Mouse (Mus musculus) intestine, postnatal 0 days (tissue): ENCODE measurements around the gene Akr1cl. TPM values are rescaled to one million over a fixed set of nuclear protein-coding genes. Genes with fewer than 3 reads are reported as not detected.
"Not testable (repeated sequence)": the region's sequence is repeated elsewhere in the genome, so short reads cannot be mapped to it uniquely, and the experiment has no call there.

Experiments
- ATAC-seq: fragments of 200-750 bp; cut with Nextera tagmentation; 2 replicates; pipeline ENCODE4 v1.8.0; 2017; ENCODE audit warnings: mild to moderate bottlenecking, moderate TSS enrichment, moderate library complexity
- H3K27ac ChIP-seq: fragments of 300-500 bp; sonication (generic); 2 replicates; pipeline ENCODE4 v1.5.1; 2014; ENCODE audit warnings: mild to moderate bottlenecking, low read depth, low read length, moderate library complexity
- H3K27me3 ChIP-seq: fragments of 300-500 bp; sonication (generic); replicated peaks from 2 replicates; pipeline ENCODE4 v1.6.1; 2014; ENCODE audit warnings: low read length, mixed read lengths; ENCODE audit not compliant: control insufficient read depth, insufficient read depth
- H3K36me3 ChIP-seq: fragments of 300-500 bp; sonication (generic); 2 replicates; pipeline ENCODE4 v1.6.1; 2014; ENCODE audit warnings: mild to moderate bottlenecking, moderate library complexity; ENCODE audit not compliant: control insufficient read depth, insufficient read depth
- H3K4me1 ChIP-seq: fragments of 300-500 bp; sonication (generic); replicated peaks from 2 replicates; pipeline ENCODE4 v1.6.1; 2014; ENCODE audit warnings: antibody characterized with exemption, low read length, mixed read lengths; ENCODE audit not compliant: control insufficient read depth, insufficient read depth
- H3K4me2 ChIP-seq: fragments of 300-500 bp; sonication (generic); replicated peaks from 2 replicates; pipeline ENCODE4 v1.6.1; 2014; ENCODE audit warnings: low read depth, mild to moderate bottlenecking, moderate library complexity
- H3K4me3 ChIP-seq: fragments of 300-500 bp; sonication (generic); 2 replicates; pipeline ENCODE4 v1.5.1; 2014; ENCODE audit warnings: low read depth, low read length
- H3K9ac ChIP-seq: fragments of 300-500 bp; sonication (generic); 2 replicates; pipeline ENCODE4 v1.6.1; 2014; ENCODE audit warnings: mild to moderate bottlenecking, low read depth, low read length
- H3K9me3 ChIP-seq: fragments of 300-500 bp; sonication (generic); 2 replicates; pipeline ENCODE4 v1.6.1; 2016; ENCODE audit warnings: mixed run types; ENCODE audit not compliant: control insufficient read depth
- CTCF ChIP-seq: sonication (generic); IDR thresholded peaks from 2 replicates; pipeline ENCODE4 v1.5.1; 2016; ENCODE audit warnings: low read depth, mild to moderate bottlenecking, control low read depth, antibody characterized with exemption, moderate library complexity
- WGBS: fragments of 180-500 bp; shearing (Covaris S2); extraction: QIAGEN DNeasy Blood & Tissue Kit; methylation state at CpG from one replicate; pipeline ENCODE4 v1.1.7; 2014; 5-methylcytosine and 5-hydroxymethylcytosine counted together
- polyA plus RNA-seq: library from polyadenylated mRNA; unstranded; fragments of >200 nt; fragmentation: Nextera tagmentation; extraction: Ambion mirVana; gene quantifications from 2 replicates; pipeline ENCODE4 v1.2.1, GENCODE M21; 2015

The Akr1cl gene
- polyA plus RNA-seq, 1 experiment from 2014 or later, result 0.09 TPM

DNA sequence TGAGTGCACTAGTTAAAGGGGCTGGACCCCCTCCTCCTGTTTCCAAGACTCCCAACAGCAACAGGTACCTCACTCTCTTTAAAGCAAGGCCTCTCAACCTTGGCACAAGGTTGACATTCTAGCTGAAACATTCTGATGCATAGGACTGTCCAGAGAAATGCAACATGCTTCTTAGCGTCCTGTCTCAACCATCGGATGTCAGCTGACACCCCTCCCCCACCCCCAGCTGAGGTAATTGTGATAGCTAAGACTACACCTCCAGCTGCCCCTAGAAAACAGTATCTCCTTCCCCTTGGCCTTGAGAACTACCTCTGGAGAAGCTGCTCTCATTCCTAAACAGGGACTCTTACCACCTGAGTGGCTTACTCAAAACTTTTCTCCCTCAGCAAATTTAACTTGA, 19.6 kb upstream of the Akr1cl start:
- Histone ChIP-seq H3K9ac (no peak overlapping the region), H3K9me3 (no peaks in the 10 kb centered on the region), H3K27ac (no peak overlapping the region), H3K4me1 (no peaks in the 10 kb centered on the region), H3K27me3 (no peaks in the 10 kb centered on the region), H3K36me3 (no peaks in the 10 kb centered on the region), H3K4me2 (no peak overlapping the region), H3K4me3 (no peak overlapping the region)
- no peak for ATAC-seq
- 24% methylated on average over 2 of the region's 2 CpGs for WGBS
- TF ChIP-seq CTCF, result no peak

DNA sequence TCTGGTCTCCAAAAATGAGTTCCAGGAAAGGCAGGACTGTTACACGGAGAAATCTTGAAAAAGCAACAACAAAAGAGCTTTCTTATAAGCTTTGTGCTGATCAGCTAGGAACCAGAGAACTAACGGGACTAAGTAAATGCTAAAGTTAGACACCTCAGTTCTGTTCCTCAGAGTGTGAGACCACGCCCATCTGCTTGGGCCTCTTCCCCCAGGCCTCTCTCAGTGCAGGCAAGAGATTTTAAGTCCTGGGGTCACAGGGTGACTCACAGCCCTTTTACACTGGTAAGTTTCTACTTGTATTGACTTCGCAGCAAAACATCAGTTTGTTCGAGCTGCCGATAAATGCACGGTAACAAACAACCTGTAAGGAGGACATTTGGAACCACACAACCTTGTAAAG, 19.1 kb upstream of the Akr1cl start:
- H3K4me2 ChIP-seq, result no peak overlapping the region
- ATAC-seq, result no peak
- no peak for TF ChIP-seq CTCF
- H3K27me3 ChIP-seq, result no peaks in the 10 kb centered on the region
- H3K9ac ChIP-seq, result no peak overlapping the region
- H3K4me1 ChIP-seq, result no peaks in the 10 kb centered on the region
- H3K36me3 ChIP-seq, result no peaks in the 10 kb centered on the region
- no peak overlapping the region for H3K27ac ChIP-seq
- H3K4me3 ChIP-seq, result no peak overlapping the region
- 63% methylated on average over 7 of the region's 7 CpGs for WGBS
- no peaks in the 10 kb centered on the region for H3K9me3 ChIP-seq

DNA sequence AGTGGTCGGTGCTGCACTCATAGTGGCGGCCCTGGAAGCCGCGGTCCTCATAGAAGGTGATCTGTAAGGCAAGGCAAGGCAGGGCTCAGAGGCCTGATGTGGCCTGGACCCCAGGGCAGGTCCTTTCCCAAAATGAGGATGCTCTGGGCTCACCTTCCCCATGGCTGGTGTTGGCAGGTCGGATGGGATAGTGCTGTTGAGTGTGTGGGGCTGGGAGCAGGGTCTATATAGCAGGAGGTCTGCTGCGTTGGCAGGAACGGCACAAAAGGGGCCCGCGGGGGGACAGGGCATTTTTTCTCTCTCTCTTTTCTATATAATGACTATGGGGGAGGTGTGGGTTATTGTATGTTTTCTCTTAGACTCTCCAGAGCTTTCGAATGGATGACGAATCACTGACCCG, 18.4 kb upstream of the Akr1cl start, which contains the start of gene Cryge:
Gene Cryge (minus strand): TSS at position 198 of the 400 bp plus-strand sequence.
- 68% methylated on average over 8 of the region's 12 CpGs for WGBS
- not testable (repeated sequence) for H3K27ac ChIP-seq, H3K36me3 ChIP-seq, H3K4me2 ChIP-seq, H3K9ac ChIP-seq, H3K9me3 ChIP-seq, H3K4me1 ChIP-seq, H3K27me3 ChIP-seq, H3K4me3 ChIP-seq, ATAC-seq

DNA sequence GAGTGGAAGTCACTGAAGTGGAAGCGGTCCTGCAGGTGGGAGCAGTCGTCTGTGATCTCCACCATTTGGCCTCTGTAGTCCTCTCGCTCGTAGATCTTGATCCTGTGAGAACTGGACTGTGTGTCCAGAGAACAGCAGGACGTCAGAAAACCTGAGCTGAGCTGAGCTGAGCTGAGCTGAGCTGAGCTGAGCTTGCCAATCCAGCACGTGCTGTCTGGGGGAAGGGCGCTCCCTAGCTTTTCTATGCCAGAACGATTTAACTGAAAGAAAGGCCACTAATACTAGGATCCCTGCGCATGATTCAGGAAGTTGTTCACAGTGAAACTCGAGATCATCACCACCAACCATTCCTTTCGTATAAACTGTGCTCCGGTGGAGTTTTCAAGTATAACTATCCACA, 16.2 kb upstream of the Akr1cl start:
- Histone ChIP-seq H3K9ac (no peak overlapping the region), H3K27ac (no peak overlapping the region), H3K36me3 (no peaks in the 10 kb centered on the region), H3K4me2 (no peak overlapping the region), H3K4me3 (no peak overlapping the region), H3K27me3 (no peaks in the 10 kb centered on the region), H3K9me3 (no peaks in the 10 kb centered on the region), H3K4me1 (no peaks in the 10 kb centered on the region)
- no peak for TF ChIP-seq CTCF
- WGBS, result 62% methylated on average over 12 of the region's 12 CpGs
- ATAC-seq, result no peak

DNA sequence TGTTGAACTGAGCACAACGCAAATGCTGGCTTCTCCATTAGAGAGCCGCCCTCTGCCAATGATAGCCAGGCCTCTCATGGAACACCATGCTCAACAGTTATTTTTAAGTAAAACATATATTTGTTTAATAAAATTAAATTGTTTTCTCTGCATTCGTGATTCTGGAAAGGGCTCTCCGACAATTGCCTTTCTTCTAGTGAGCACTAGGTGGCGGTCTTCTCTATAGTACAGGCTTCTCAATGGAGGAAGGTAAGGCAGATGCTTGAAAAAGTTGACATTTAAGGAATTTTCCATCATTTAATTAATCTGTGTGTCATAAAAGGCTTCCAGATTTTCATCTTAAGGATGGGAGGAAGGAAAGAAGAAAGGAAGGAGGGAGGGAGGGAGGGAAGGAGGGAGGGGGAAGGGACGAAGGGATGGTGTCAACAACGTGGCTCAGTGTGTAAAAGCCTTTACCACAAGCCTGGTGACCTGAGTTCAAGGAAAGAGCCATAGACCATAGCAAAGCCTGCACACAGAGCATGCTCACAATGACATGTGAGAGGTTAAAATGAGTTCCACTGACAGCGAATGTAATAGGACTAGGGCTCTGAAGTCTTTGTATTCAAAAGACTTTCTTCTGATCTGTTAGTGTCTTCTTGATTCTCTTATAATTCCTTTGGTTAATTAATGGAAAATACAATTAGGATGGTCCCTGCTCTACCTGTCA, 14.0 kb upstream of the Akr1cl start:
- H3K9me3 ChIP-seq, result no peaks in the 10 kb centered on the region
- ATAC-seq, result no peak
- H3K27ac ChIP-seq, result no peak overlapping the region
- no peaks in the 10 kb centered on the region for H3K27me3 ChIP-seq
- H3K4me1 ChIP-seq, result no peaks in the 10 kb centered on the region
- H3K9ac ChIP-seq, result no peak overlapping the region
- no peak overlapping the region for H3K4me2 ChIP-seq
- peak; percentile 79 for TF ChIP-seq CTCF
- WGBS, result 33% methylated on average over 8 of the region's 8 CpGs
- H3K4me3 ChIP-seq, result no peak overlapping the region
- no peaks in the 10 kb centered on the region for H3K36me3 ChIP-seq

DNA sequence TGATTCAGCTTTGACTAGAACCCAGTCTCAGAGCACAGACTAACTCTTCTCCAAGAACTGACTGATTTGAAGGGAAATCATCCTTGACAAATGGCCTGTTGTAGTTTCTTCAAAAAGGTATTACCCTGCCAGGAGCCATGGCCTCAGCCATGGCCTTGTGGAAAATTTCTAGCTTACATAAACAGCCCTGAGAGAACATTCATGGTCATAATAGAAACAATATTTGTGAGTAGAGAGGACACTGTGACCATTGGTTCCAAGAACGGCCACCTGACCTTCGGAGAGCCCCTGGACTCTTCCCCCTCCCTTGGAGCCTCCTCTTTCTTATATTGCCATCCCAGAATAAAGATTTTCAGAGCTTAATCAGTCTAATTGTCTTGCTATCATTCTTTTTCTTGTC, 10.9 kb upstream of the Akr1cl start:
- no peak for TF ChIP-seq CTCF
- Histone ChIP-seq H3K36me3 (no peaks in the 10 kb centered on the region), H3K9ac (no peak overlapping the region), H3K4me3 (no peak overlapping the region), H3K4me2 (no peak overlapping the region), H3K9me3 (no peaks in the 10 kb centered on the region), H3K27ac (no peak overlapping the region), H3K27me3 (no peaks in the 10 kb centered on the region), H3K4me1 (no peaks in the 10 kb centered on the region)
- 82% methylated on average over 2 of the region's 2 CpGs for WGBS
- no peak for ATAC-seq

DNA sequence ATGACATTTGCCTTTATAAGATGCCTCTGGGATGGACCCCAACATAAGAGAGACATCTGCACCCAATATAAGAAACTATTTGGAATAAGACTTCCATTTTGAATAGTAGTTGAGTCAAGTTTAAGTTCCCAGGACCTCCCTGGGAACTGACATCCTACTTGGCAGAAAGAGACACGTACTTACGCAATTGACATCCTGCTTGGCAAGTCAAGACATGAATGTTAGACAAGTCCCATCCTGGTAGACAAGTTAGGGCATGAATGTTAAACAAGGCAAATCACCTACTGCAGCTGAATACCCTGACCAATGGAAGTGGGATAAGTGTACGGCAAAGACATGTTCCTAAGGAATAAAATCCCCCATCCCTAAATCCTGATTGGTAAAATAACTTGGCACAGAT, 9.3 kb upstream of the Akr1cl start:
- Histone ChIP-seq H3K4me3 (no peak overlapping the region), H3K27ac (no peak overlapping the region), H3K27me3 (no peaks in the 10 kb centered on the region), H3K4me2 (no peak overlapping the region), H3K4me1 (no peaks in the 10 kb centered on the region), H3K36me3 (no peaks in the 10 kb centered on the region), H3K9me3 (no peaks in the 10 kb centered on the region), H3K9ac (no peak overlapping the region)
- WGBS, result 94% methylated on average over 3 of the region's 3 CpGs
- no peak for ATAC-seq
- no peak for TF ChIP-seq CTCF
